Mouse (Mus musculus) midbrain, embryonic 11.5 days (tissue): ENCODE data around the gene Ncapd2. TPM values are rescaled to one million over a fixed set of nuclear protein-coding genes. Genes with fewer than 3 reads are reported as not detected.

Experiments
- ATAC-seq: fragments of 200-750 bp; cut with Nextera tagmentation; 2 replicates; pipeline ENCODE4 v1.8.0; 2017; ENCODE audit warnings: moderate TSS enrichment, moderate library complexity; ENCODE audit not compliant: low FRiP score
- DNase-seq: peaks from one replicate; pipeline ENCODE4 v3.0.0; 2015; ENCODE audit warnings: low spot score; ENCODE audit errors: missing footprints
- H3K27ac ChIP-seq: fragments of 300-500 bp; sonication (generic); 2 replicates; pipeline ENCODE4 v1.5.1; 2014; ENCODE audit warnings: low read depth, low read length
- H3K27me3 ChIP-seq: fragments of 300-500 bp; sonication (generic); 2 replicates; pipeline ENCODE4 v1.6.1; 2014; ENCODE audit warnings: mild to moderate bottlenecking, low read length, moderate library complexity, mixed read lengths; ENCODE audit not compliant: control insufficient read depth, insufficient read depth
- H3K36me3 ChIP-seq: fragments of 300-500 bp; sonication (generic); 2 replicates; pipeline ENCODE4 v1.6.1; 2014; ENCODE audit warnings: mild to moderate bottlenecking, low read length, moderate library complexity, mixed read lengths; ENCODE audit not compliant: control insufficient read depth, insufficient read depth
- H3K4me1 ChIP-seq: fragments of 300-500 bp; sonication (generic); 2 replicates; pipeline ENCODE4 v1.6.1; 2014; ENCODE audit warnings: low read length; ENCODE audit not compliant: control insufficient read depth, insufficient read depth
- H3K4me2 ChIP-seq: fragments of 300-500 bp; sonication (generic); 2 replicates; pipeline ENCODE4 v1.6.1; 2014; ENCODE audit warnings: mild to moderate bottlenecking, moderate library complexity
- H3K4me3 ChIP-seq: fragments of 300-500 bp; sonication (generic); 2 replicates; pipeline ENCODE4 v1.5.1; 2014; ENCODE audit warnings: low read depth, low read length
- H3K9ac ChIP-seq: fragments of 300-500 bp; sonication (generic); 2 replicates; pipeline ENCODE4 v1.6.1; 2014; ENCODE audit warnings: low read length
- H3K9me3 ChIP-seq: fragments of 300-500 bp; sonication (generic); 2 replicates; pipeline ENCODE4 v1.6.1; 2016; ENCODE audit warnings: low read length; ENCODE audit not compliant: control insufficient read depth
- WGBS: fragments of 180-500 bp; shearing (Covaris S2); extraction: QIAGEN DNeasy Blood & Tissue Kit; methylation state at CpG from one replicate; pipeline ENCODE4 v1.1.7; 2014; 5-methylcytosine and 5-hydroxymethylcytosine counted together
- polyA plus RNA-seq: library from polyadenylated mRNA; unstranded; fragments of >200 nt; fragmentation: Nextera tagmentation; extraction: Ambion mirVana; gene quantifications from 2 replicates; pipeline ENCODE4 v1.2.1, GENCODE M21; 2014

Gene Ncapd2
- 127 and 140 TPM in 2 replicates for polyA plus RNA-seq

GRCm38 (mm10) chr6:125191332-125192015, at the start of gene Ncapd2, which contains the start of gene Mrpl51:
Ncapd2 (minus strand) TSS chr6:125191701.
Mrpl51 (plus strand) TSS chr6:125191801.
- Histone ChIP-seq H3K36me3 (peaks cover 16% of the 10 kb centered on the region), H3K27me3 (no peaks in the 10 kb centered on the region), H3K4me1 (peaks cover 14% of the 10 kb centered on the region), H3K9ac (peak within 1 kb of the TSS; percentile 78), H3K4me2 (peak within 1 kb of the TSS; percentile 83), H3K27ac (peak within 1 kb of the TSS; percentile 98), H3K9me3 (no peaks in the 10 kb centered on the region), H3K4me3 (peak within 1 kb of the TSS; percentile 72)
- peak; percentile 100 for DNase-seq
- WGBS, result 0% methylated on average over 54 of the region's 54 CpGs
- ATAC-seq, result peak; percentile 98

GRCm38 (mm10) chr6:125240617-125241016, 49.1 kb upstream of the Ncapd2 start:
- H3K27me3 ChIP-seq, result no peaks in the 10 kb centered on the region
- no peak overlapping the region for H3K4me2 ChIP-seq
- DNase-seq (peak; percentile 53), ATAC-seq (no peak)
- no peaks in the 10 kb centered on the region for H3K36me3 ChIP-seq
- WGBS, result 86% methylated on average over 5 of the region's 5 CpGs
- no peak overlapping the region for H3K4me3 ChIP-seq
- no peaks in the 10 kb centered on the region for H3K4me1 ChIP-seq
- no peak overlapping the region for H3K27ac ChIP-seq
- H3K9me3 ChIP-seq, result no peaks in the 10 kb centered on the region
- H3K9ac ChIP-seq, result no peak overlapping the region

GRCm38 (mm10) chr6:125239547-125239946, 48.0 kb upstream of the Ncapd2 start:
- 94% methylated on average over 5 of the region's 5 CpGs for WGBS
- H3K27me3 ChIP-seq, result no peaks in the 10 kb centered on the region
- no peaks in the 10 kb centered on the region for H3K4me1 ChIP-seq
- ATAC-seq (no peak), DNase-seq (no peak)
- no peak overlapping the region for H3K27ac ChIP-seq
- no peak overlapping the region for H3K9ac ChIP-seq
- H3K4me3 ChIP-seq, result no peak overlapping the region
- H3K36me3 ChIP-seq, result no peaks in the 10 kb centered on the region
- H3K9me3 ChIP-seq, result no peaks in the 10 kb centered on the region
- no peak overlapping the region for H3K4me2 ChIP-seq

GRCm38 (mm10) chr6:125238396-125238795, 46.9 kb upstream of the Ncapd2 start:
- 86% methylated on average over 6 of the region's 6 CpGs for WGBS
- Histone ChIP-seq H3K9ac (no peak overlapping the region), H3K27ac (no peak overlapping the region), H3K4me3 (no peak overlapping the region), H3K4me1 (no peaks in the 10 kb centered on the region), H3K9me3 (no peaks in the 10 kb centered on the region), H3K4me2 (no peak overlapping the region), H3K27me3 (no peaks in the 10 kb centered on the region), H3K36me3 (no peaks in the 10 kb centered on the region)
- DNase-seq, result no peak
- ATAC-seq, result no peak

GRCm38 (mm10) chr6:125237421-125237820, 45.9 kb upstream of the Ncapd2 start:
- no peaks in the 10 kb centered on the region for H3K27me3 ChIP-seq
- 85% methylated on average over 4 of the region's 4 CpGs for WGBS

GRCm38 (mm10) chr6:125236782-125237181, 45.3 kb upstream of the Ncapd2 start, which contains the start of gene Cd27:
Cd27 (minus strand) TSS chr6:125237010.
- H3K4me3 ChIP-seq, result no peak within 1 kb of the TSS
- ATAC-seq, result no peak
- no peaks in the 10 kb centered on the region for H3K36me3 ChIP-seq
- 29% methylated on average over 6 of the region's 6 CpGs for WGBS
- H3K27me3 ChIP-seq, result no peaks in the 10 kb centered on the region
- H3K4me2 ChIP-seq, result no peak within 1 kb of the TSS
- no peaks in the 10 kb centered on the region for H3K9me3 ChIP-seq
- no peak within 1 kb of the TSS for H3K27ac ChIP-seq
- peak; percentile 75 for DNase-seq
- H3K9ac ChIP-seq, result no peak within 1 kb of the TSS
- H3K4me1 ChIP-seq, result peaks cover 1% of the 10 kb centered on the region

More at GRCm38 (mm10) chr6:125237421-125237820, 45.9 kb upstream of the Ncapd2 start:
- Histone ChIP-seq H3K9ac (no peak overlapping the region), H3K4me1 (no peaks in the 10 kb centered on the region), H3K27ac (no peak overlapping the region), H3K36me3 (no peaks in the 10 kb centered on the region), H3K9me3 (no peaks in the 10 kb centered on the region), H3K4me2 (no peak overlapping the region), H3K4me3 (no peak overlapping the region)
- ATAC-seq (no peak), DNase-seq (no peak)

GRCm38 (mm10) chr6:125236341-125236740, 44.8 kb upstream of the Ncapd2 start:
- Histone ChIP-seq H3K36me3 (no peaks in the 10 kb centered on the region), H3K9ac (no peak overlapping the region), H3K4me2 (no peak overlapping the region), H3K4me1 (peaks cover 6% of the 10 kb centered on the region), H3K27me3 (no peaks in the 10 kb centered on the region), H3K4me3 (no peak overlapping the region), H3K27ac (no peak overlapping the region), H3K9me3 (no peaks in the 10 kb centered on the region)
- ATAC-seq, result no peak
- 73% methylated on average over 6 of the region's 6 CpGs for WGBS
- peak; percentile 19 for DNase-seq

GRCm38 (mm10) chr6:125234520-125234828, 43.0 kb upstream of the Ncapd2 start:
- no peak overlapping the region for H3K27ac ChIP-seq
- WGBS, result 85% methylated on average over 5 of the region's 5 CpGs
- no peaks in the 10 kb centered on the region for H3K27me3 ChIP-seq

GRCm38 (mm10) chr6:125233816-125234519, 42.5 kb upstream of the Ncapd2 start:
- Histone ChIP-seq H3K4me1 (peaks cover 9% of the 10 kb centered on the region), H3K9me3 (no peaks in the 10 kb centered on the region), H3K4me2 (no peak overlapping the region), H3K27ac (no peak overlapping the region), H3K36me3 (no peaks in the 10 kb centered on the region), H3K9ac (no peak overlapping the region), H3K27me3 (no peaks in the 10 kb centered on the region), H3K4me3 (no peak overlapping the region)
- ATAC-seq (no peak), DNase-seq (no peak)
- 62% methylated on average over 7 of the region's 7 CpGs for WGBS

More at GRCm38 (mm10) chr6:125234520-125234828, 43.0 kb upstream of the Ncapd2 start:
- Histone ChIP-seq H3K4me2 (no peak overlapping the region), H3K9me3 (no peaks in the 10 kb centered on the region), H3K9ac (no peak overlapping the region), H3K4me3 (no peak overlapping the region), H3K36me3 (no peaks in the 10 kb centered on the region), H3K4me1 (peaks cover 9% of the 10 kb centered on the region)
- no peak for ATAC-seq
- DNase-seq, result no peak
